Mouse (Mus musculus): ENCODE measurements around the gene H2al3. TPM values are rescaled to one million over a fixed set of nuclear protein-coding genes. Genes with fewer than 3 reads are reported as not detected.

Gene H2al3
- not detected in 2 replicates for polyA plus RNA-seq (2014; fragmentation: Nextera tagmentation; extraction: Ambion mirVana)

DNA sequence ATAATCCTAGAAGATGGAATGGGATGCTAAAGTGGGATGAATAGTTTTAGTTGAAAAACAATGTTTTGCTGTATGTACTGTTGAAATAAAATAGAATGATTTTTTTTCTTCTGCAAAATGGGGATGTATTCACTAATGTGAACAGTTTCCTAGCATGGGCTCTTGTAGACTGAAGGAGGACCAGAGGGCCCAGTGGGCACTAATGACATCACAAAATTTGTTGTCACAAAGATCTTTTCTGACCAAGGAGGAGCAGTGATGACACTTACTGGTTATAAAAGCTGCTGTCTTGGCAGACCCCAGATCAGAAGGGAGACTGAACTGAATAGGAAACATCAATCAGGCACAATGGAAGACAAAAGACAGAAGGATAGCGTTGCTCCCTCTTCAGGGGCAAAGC is at the start of gene H2al3:
Gene H2al3 (plus strand): TSS at position 301 of the 400 bp plus-strand sequence.
- no peak for ATAC-seq (replicated peaks; ENCODE audit: low FRiP score)
- WGBS: 50% methylated on average over 1 of the region's 1 CpGs

DNA sequence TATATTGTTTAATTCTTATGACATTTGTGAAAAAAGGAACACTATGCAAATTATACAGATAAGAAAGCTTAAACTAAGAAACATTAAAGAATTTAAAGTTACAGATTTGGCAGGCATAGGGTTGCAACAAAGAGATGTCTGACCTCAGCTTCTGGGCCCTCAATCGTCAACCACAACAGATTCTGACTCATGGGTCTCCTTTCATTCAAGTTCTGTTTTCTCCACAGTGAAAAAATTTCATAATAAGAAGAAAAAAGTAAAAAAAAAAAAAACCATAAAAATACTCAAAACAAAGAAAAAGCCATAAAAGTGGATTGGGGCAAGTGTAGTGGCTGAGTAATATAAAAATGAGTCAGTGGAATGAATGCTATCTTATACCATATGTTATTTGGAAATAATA is 39.4 kb upstream of the H2al3 start:
- H3K4me3 ChIP-seq (ENCODE audit: low read depth, low read length): no peak overlapping the region
- WGBS: 75% methylated on average over 1 of the region's 1 CpGs

More for the DNA sequence above, at the start of gene H2al3:
- H3K27ac ChIP-seq (ENCODE audit: low read depth, low read length): no peak within 1 kb of the TSS
- H3K36me3 ChIP-seq (ENCODE audit: control insufficient read depth, insufficient read depth, low read length): no peaks in the 10 kb centered on the region
- no peak within 1 kb of the TSS for H3K9ac ChIP-seq (ENCODE audit: low read depth, low read length)
- DNase-seq (ENCODE audit: low spot score): no peak
- no peak within 1 kb of the TSS for H3K4me3 ChIP-seq (ENCODE audit: low read depth, low read length)
- no peak within 1 kb of the TSS for H3K4me2 ChIP-seq
- no peaks in the 10 kb centered on the region for H3K4me1 ChIP-seq (replicated peaks; ENCODE audit: control insufficient read depth, insufficient read depth, low read length)
- no peaks in the 10 kb centered on the region for H3K9me3 ChIP-seq (ENCODE audit: control insufficient read depth, low read length)
- no peaks in the 10 kb centered on the region for H3K27me3 ChIP-seq (replicated peaks; ENCODE audit: control insufficient read depth, insufficient read depth, low read length)

DNA sequence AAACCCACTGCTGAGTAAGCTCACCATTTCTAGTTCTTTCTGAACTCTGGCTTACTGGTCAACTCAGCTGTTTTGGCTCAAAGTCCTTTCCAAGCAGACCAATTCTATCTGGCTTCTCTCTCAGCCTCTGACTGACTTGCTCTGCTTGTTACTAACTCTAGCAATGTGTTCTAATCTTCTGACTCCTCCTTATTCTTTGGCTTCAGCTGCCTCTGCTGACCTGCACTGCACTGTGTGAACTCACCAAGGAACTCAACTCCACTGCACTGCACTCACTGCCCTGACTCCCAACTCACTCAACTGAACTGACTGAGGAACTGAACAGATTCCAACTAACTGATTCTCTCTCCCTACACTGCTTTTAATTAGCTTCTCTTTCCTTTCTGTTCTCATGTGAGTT is 37.0 kb upstream of the H2al3 start:
- ATAC-seq (replicated peaks; ENCODE audit: low FRiP score): no peak

More for the DNA sequence above, 39.4 kb upstream of the H2al3 start:
- Histone ChIP-seq H3K27ac (ENCODE audit: low read depth, low read length) (no peak overlapping the region), H3K4me1 (replicated peaks; ENCODE audit: control insufficient read depth, insufficient read depth, low read length) (no peaks in the 10 kb centered on the region), H3K36me3 (ENCODE audit: control insufficient read depth, insufficient read depth, low read length) (no peaks in the 10 kb centered on the region), H3K27me3 (replicated peaks; ENCODE audit: control insufficient read depth, insufficient read depth, low read length) (no peaks in the 10 kb centered on the region), H3K9me3 (ENCODE audit: control insufficient read depth, low read length) (no peaks in the 10 kb centered on the region), H3K9ac (ENCODE audit: low read depth, low read length) (no peak overlapping the region), H3K4me2 (no peak overlapping the region)
- DNase-seq (ENCODE audit: low spot score): no peak
- no peak for ATAC-seq (replicated peaks; ENCODE audit: low FRiP score)

DNA sequence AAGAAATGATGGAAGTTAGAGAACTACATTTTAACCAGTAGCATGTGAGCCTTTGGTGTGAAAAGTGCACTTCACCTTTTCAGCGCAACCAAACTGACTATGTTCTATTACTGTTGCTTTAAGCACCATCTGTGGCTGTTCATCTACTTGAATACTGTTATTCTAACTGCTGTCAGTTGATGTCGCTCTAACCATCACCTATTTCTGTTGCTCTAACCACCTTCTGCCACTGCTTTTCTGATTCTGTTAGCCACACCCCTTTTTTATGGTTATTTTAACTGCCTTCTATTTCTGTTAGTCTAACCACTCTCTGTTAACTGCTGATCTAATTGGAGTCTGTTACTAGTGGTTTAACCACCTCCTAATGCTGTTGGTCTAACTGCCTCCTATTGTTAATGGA is 14.7 kb upstream of the H2al3 start:
- Histone ChIP-seq H3K36me3 (ENCODE audit: control insufficient read depth, insufficient read depth, low read length) (no peaks in the 10 kb centered on the region), H3K4me3 (ENCODE audit: low read depth, low read length) (no peak overlapping the region), H3K27ac (ENCODE audit: low read depth, low read length) (no peak overlapping the region), H3K9me3 (ENCODE audit: control insufficient read depth, low read length) (no peaks in the 10 kb centered on the region), H3K9ac (ENCODE audit: low read depth, low read length) (no peak overlapping the region), H3K4me2 (no peak overlapping the region), H3K4me1 (replicated peaks; ENCODE audit: control insufficient read depth, insufficient read depth, low read length) (no peaks in the 10 kb centered on the region), H3K27me3 (replicated peaks; ENCODE audit: control insufficient read depth, insufficient read depth, low read length) (no peaks in the 10 kb centered on the region)
- WGBS: 68% methylated on average over 2 of the region's 2 CpGs
- ATAC-seq (replicated peaks; ENCODE audit: low FRiP score): no peak
- no peak for DNase-seq (ENCODE audit: low spot score)

More for the DNA sequence above, 37.0 kb upstream of the H2al3 start:
- H3K4me1 ChIP-seq (replicated peaks; ENCODE audit: control insufficient read depth, insufficient read depth, low read length): no peaks in the 10 kb centered on the region
- H3K9me3 ChIP-seq (ENCODE audit: control insufficient read depth, low read length): no peaks in the 10 kb centered on the region
- no peak for DNase-seq (ENCODE audit: low spot score)
- H3K27me3 ChIP-seq (replicated peaks; ENCODE audit: control insufficient read depth, insufficient read depth, low read length): no peaks in the 10 kb centered on the region
- H3K36me3 ChIP-seq (ENCODE audit: control insufficient read depth, insufficient read depth, low read length): no peaks in the 10 kb centered on the region
- no peak overlapping the region for H3K9ac ChIP-seq (ENCODE audit: low read depth, low read length)
- H3K4me3 ChIP-seq (ENCODE audit: low read depth, low read length): no peak overlapping the region
- no peak overlapping the region for H3K4me2 ChIP-seq
- no peak overlapping the region for H3K27ac ChIP-seq (ENCODE audit: low read depth, low read length)

DNA sequence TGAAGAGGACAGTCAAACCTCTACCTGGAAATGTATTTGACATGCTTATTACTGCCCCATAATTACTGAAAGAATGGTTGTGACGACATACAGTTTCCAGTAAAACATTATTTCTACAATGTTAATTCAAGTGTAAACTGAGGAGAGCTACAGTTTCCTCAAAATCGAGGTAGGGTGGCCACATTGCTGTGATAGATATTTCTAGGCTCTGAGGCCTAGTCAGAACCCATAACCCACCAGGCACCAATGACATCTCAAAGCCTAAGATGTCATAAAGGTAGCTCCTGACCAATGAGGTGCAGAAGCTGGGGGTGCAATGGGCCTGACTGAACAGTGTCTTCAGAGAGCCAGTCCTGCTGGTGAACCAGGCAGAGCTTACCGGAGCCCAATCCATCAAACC is 2.9 kb upstream of the H2al3 start, which contains the start of gene Hypm:
Gene Hypm (plus strand): TSS at position 301 of the 400 bp plus-strand sequence.
- Histone ChIP-seq H3K36me3 (ENCODE audit: control insufficient read depth, insufficient read depth, low read length) (no peaks in the 10 kb centered on the region), H3K27ac (ENCODE audit: low read depth, low read length) (no peak within 1 kb of the TSS), H3K4me2 (no peak within 1 kb of the TSS), H3K4me1 (replicated peaks; ENCODE audit: control insufficient read depth, insufficient read depth, low read length) (no peaks in the 10 kb centered on the region), H3K9ac (ENCODE audit: low read depth, low read length) (no peak within 1 kb of the TSS), H3K27me3 (replicated peaks; ENCODE audit: control insufficient read depth, insufficient read depth, low read length) (no peaks in the 10 kb centered on the region), H3K9me3 (ENCODE audit: control insufficient read depth, low read length) (no peaks in the 10 kb centered on the region), H3K4me3 (ENCODE audit: low read depth, low read length) (no peak within 1 kb of the TSS)
- no peak for DNase-seq (ENCODE audit: low spot score)
- ATAC-seq (replicated peaks; ENCODE audit: low FRiP score): no peak
- WGBS: 66% methylated on average over 3 of the region's 3 CpGs

DNA sequence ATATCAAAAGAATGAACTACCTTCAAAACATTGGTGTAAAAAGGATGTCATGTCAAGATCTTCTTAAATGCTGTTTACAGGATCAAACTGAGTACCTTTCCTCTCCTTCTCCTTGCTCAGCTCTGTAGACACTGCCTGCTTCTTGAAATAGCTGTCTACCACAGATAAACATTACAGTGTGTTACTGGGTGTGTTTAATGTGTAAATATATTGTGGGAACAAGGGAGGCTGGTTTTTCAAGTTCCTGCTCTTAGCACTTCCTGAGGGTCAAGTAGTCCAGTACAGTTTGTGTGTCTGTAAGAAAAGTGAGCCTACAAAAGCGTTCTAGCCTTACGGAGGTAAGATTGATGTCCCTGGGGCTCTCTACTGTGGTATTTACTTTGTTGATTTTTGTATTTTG is 12.4 kb downstream of the H2al3 start:
- 72% methylated on average over 2 of the region's 2 CpGs for WGBS
- H3K36me3 ChIP-seq (ENCODE audit: control insufficient read depth, insufficient read depth, low read length): no peaks in the 10 kb centered on the region
- DNase-seq (ENCODE audit: low spot score) (no peak), ATAC-seq (replicated peaks; ENCODE audit: low FRiP score) (no peak)
- H3K9me3 ChIP-seq (ENCODE audit: control insufficient read depth, low read length): no peaks in the 10 kb centered on the region
- H3K9ac ChIP-seq (ENCODE audit: low read depth, low read length): no peak overlapping the region
- H3K4me1 ChIP-seq (replicated peaks; ENCODE audit: control insufficient read depth, insufficient read depth, low read length): no peaks in the 10 kb centered on the region
- H3K27me3 ChIP-seq (replicated peaks; ENCODE audit: control insufficient read depth, insufficient read depth, low read length): no peaks in the 10 kb centered on the region
- no peak overlapping the region for H3K27ac ChIP-seq (ENCODE audit: low read depth, low read length)
- no peak overlapping the region for H3K4me2 ChIP-seq
- no peak overlapping the region for H3K4me3 ChIP-seq (ENCODE audit: low read depth, low read length)

DNA sequence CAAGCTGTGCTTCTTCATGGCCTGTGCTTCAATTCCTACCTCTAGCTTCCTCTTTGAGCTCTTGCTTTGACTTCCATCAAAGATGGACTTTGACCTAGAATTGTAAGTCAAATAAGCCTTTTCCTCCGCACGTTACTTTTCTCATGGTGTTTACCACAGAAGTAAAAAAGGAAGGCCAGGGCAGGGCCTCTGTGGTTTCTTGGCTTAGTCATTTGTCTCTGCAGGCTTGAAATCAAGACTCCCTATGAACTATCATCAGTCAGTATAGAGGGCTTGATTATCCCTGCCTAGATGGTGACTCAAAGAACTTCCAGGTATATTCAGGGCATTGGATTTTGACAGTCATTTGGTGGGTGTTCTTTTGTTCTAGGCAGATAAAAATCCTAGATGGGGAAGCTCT is 26.0 kb downstream of the H2al3 start:
- no peak for ATAC-seq (replicated peaks; ENCODE audit: low FRiP score)
- WGBS: 78% methylated on average over 2 of the region's 2 CpGs
- DNase-seq (ENCODE audit: low spot score): no peak
- Histone ChIP-seq H3K9ac (ENCODE audit: low read depth, low read length) (no peak overlapping the region), H3K4me3 (ENCODE audit: low read depth, low read length) (no peak overlapping the region), H3K9me3 (ENCODE audit: control insufficient read depth, low read length) (no peaks in the 10 kb centered on the region), H3K4me2 (no peak overlapping the region), H3K4me1 (replicated peaks; ENCODE audit: control insufficient read depth, insufficient read depth, low read length) (no peaks in the 10 kb centered on the region), H3K27ac (ENCODE audit: low read depth, low read length) (no peak overlapping the region), H3K27me3 (replicated peaks; ENCODE audit: control insufficient read depth, insufficient read depth, low read length) (no peaks in the 10 kb centered on the region), H3K36me3 (ENCODE audit: control insufficient read depth, insufficient read depth, low read length) (no peaks in the 10 kb centered on the region)

DNA sequence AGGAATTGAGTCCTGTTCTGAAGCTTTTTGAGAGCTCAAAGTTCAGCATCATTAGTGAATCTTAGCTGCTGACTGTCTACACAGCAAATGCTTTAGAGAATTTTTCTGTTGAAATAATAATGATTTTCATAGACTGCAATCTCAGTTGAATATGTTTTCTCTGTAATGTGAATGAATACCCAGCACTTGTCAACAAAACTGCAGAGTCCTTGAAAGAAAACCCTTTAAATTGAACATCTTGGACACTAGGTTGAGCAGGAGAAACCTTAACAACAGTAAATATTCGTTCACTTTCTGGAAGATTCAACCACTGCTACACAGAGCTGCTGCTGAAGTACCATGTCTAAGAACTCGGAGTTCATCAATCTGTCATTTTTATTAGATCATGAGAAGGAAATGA is 35.8 kb downstream of the H2al3 start, which contains the start of gene Sytl5:
Gene Sytl5 (plus strand): TSS at position 301 of the 400 bp plus-strand sequence.
- H3K4me1 ChIP-seq (replicated peaks; ENCODE audit: control insufficient read depth, insufficient read depth, low read length): no peaks in the 10 kb centered on the region
- no peak within 1 kb of the TSS for H3K27ac ChIP-seq (ENCODE audit: low read depth, low read length)
- H3K4me2 ChIP-seq: no peak within 1 kb of the TSS
- WGBS: 58% methylated on average over 2 of the region's 2 CpGs
- H3K4me3 ChIP-seq (ENCODE audit: low read depth, low read length): no peak within 1 kb of the TSS
- no peaks in the 10 kb centered on the region for H3K9me3 ChIP-seq (ENCODE audit: control insufficient read depth, low read length)
- DNase-seq (ENCODE audit: low spot score) (no peak), ATAC-seq (replicated peaks; ENCODE audit: low FRiP score) (no peak)
- no peaks in the 10 kb centered on the region for H3K36me3 ChIP-seq (ENCODE audit: control insufficient read depth, insufficient read depth, low read length)
- H3K27me3 ChIP-seq (replicated peaks; ENCODE audit: control insufficient read depth, insufficient read depth, low read length): no peaks in the 10 kb centered on the region
- no peak within 1 kb of the TSS for H3K9ac ChIP-seq (ENCODE audit: low read depth, low read length)

Measured in liver, embryonic 11.5 days (tissue).